Mouse (Mus musculus): ENCODE data around the gene Srp54a.
"Not testable (repeated sequence)": the region's sequence is repeated elsewhere in the genome, so short reads cannot be mapped to it uniquely, and the experiment has no call there.

Gene Srp54a

DNA sequence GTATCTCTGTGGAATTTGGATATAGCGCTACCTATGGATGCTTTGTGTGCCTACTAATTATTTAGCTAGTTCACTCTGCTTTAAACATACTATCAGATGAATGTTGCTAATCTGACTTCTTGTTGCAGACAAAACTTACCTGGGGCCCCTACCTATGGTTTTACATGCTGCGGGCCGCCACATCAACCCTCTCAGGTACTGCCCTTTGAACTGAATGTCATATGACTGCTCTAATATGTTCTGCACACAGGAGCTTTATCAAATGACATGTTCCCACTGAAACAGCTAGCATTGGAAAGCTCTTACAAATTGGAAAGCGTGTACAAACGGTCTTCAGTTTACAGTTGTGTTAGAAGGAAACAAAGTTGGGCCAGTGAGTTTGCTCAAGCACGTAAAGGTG is 55.5 kb downstream of the Srp54a start:
- not testable (repeated sequence) for DNase-seq

DNA sequence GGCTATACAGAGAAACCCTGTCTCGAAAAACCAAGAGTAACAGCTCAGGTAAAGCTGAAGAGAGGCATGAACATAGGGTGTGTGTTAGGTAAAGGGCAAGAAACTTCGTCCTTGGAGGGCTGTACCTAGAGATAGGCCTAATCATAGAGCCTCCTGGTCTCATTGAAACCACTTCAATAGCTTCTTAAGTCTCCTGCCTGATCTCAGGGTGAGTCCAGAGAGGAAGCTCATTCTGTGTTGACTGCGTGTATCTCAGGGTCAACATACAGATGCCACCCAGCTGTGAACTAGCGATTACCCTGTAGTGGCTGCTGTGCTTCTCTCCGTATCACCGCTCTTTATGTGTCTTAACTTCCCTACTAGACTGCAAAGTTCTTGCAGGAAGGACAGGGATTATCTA is 57.8 kb downstream of the Srp54a start:
- DNase-seq = not testable (repeated sequence)

DNA sequence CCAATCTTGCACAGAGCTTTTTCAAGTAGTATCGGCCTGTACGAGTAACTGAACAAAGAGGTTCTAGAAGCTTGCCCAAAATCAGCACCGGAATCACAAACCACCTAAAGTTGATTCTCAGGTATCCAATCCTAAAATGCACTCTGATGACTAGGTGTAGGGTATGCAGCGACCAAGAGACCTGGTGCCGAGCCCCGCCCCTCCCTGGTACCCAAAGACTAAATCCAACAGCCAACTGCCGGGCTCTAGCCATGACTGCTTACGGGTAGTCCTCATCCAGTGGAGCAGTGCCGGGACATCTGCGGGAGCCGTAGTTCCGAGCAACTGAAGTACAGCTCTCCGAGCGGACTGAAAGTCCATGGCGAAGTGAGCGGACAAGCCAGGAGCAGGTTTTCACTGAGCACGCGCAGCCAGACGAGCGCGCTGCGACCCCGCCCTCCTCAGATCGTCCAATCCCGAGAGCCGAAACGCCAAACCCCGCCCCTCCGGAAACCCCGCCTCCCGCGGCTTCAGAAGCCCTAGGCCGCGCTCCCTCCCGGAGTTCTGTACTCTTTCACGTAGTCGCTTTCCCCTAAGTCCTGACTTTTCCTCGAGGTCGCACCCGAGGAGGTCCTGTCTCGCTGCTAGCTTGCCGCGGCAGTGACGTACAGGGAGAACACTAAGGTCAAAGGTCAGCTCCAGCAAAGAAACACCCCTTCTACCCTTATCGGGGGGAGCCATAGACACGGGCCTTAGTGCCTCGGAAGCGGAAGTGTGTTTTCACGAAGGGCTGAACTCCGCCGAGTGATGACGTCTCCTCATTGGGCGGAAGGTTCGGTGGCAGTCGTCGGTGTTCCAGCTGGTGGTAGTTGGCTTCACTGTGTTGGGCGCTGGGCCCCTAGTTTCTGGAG is 74.7 kb downstream of the Srp54a start, which contains the start of gene Srp54b:
Gene Srp54b (plus strand): TSS at position 546 of the 890 bp plus-strand sequence.
- not testable (repeated sequence) for DNase-seq

DNA sequence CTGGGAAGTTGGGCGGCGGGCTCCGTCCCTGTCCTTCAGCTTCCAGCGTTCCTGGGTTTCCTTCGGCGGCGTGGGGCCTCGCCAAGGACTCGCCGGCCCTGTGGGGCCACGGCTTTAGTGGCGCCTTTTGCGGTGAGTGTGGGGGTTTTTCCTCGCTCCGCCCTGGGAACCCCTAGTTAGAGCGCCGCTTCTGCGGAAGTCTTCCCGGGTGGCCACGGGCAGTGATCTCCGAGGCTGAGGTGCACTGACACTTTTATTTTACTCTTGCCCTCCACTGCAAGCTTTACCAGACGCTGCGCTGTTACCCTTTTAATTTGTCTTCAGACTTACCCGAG is 75.4 kb downstream of the Srp54a start:
- DNase-seq = not testable (repeated sequence)

Measured in lung, postnatal 14 days (tissue).